Mouse (Mus musculus) forebrain, embryonic 11.5 days (tissue): ENCODE measurements at regions not wholly inside any gene's neighbourhood (a gene's known extent, or its start where the extent isn't known, plus 50 kb on each side); places are given as distances from the start of the nearest gene placed in this dataset.
A peak's percentile ranks its signal among the peaks of the same experiment; 100 is the strongest.

Experiments used
- ATAC-seq: fragments of 200-750 bp; cut with Nextera tagmentation; replicated peaks from 2 replicates; pipeline ENCODE4 v1.8.0; 2017; ENCODE audit warnings: moderate TSS enrichment; ENCODE audit not compliant: low FRiP score
- DNase-seq: peaks from one replicate; pipeline ENCODE4 v3.0.0-alpha.2; 2017; ENCODE audit warnings: low spot score
- H3K27ac ChIP-seq: fragments of 300-500 bp; sonication (generic); 2 replicates; pipeline ENCODE4 v1.5.1; 2014; ENCODE audit warnings: low read depth, low read length
- H3K27me3 ChIP-seq: fragments of 300-500 bp; sonication (generic); 2 replicates; pipeline ENCODE4 v1.6.1; 2014; ENCODE audit warnings: mild to moderate bottlenecking, low read length, mixed read lengths; ENCODE audit not compliant: control insufficient read depth, insufficient read depth
- H3K36me3 ChIP-seq: fragments of 300-500 bp; sonication (generic); 2 replicates; pipeline ENCODE4 v1.6.1; 2014; ENCODE audit warnings: mild to moderate bottlenecking, low read length, moderate library complexity, mixed read lengths; ENCODE audit not compliant: control insufficient read depth, insufficient read depth
- H3K4me1 ChIP-seq: fragments of 300-500 bp; sonication (generic); replicated peaks from 2 replicates; pipeline ENCODE4 v1.6.1; 2014; ENCODE audit warnings: low read length, mixed read lengths; ENCODE audit not compliant: control insufficient read depth, insufficient read depth
- H3K4me2 ChIP-seq: fragments of 300-500 bp; sonication (generic); 2 replicates; pipeline ENCODE4 v1.6.1; 2014; ENCODE audit warnings: low read depth, mild to moderate bottlenecking, low read length, moderate library complexity, mixed read lengths; ENCODE audit not compliant: severe bottlenecking
- H3K4me3 ChIP-seq: fragments of 300-500 bp; sonication (generic); 2 replicates; pipeline ENCODE4 v1.5.1; 2014; ENCODE audit warnings: low read depth, low read length
- H3K9ac ChIP-seq: fragments of 300-500 bp; sonication (generic); 2 replicates; pipeline ENCODE4 v1.6.1; 2014; ENCODE audit warnings: low read length
- H3K9me3 ChIP-seq: fragments of 300-500 bp; sonication (generic); 2 replicates; pipeline ENCODE4 v1.6.1; 2016; ENCODE audit warnings: low read length, mixed read lengths; ENCODE audit not compliant: control insufficient read depth
- WGBS: fragments of 180-500 bp; shearing (Covaris S2); extraction: QIAGEN DNeasy Blood & Tissue Kit; methylation state at CpG from one replicate; pipeline ENCODE4 v1.1.7; 2014; 5-methylcytosine and 5-hydroxymethylcytosine counted together

DNA sequence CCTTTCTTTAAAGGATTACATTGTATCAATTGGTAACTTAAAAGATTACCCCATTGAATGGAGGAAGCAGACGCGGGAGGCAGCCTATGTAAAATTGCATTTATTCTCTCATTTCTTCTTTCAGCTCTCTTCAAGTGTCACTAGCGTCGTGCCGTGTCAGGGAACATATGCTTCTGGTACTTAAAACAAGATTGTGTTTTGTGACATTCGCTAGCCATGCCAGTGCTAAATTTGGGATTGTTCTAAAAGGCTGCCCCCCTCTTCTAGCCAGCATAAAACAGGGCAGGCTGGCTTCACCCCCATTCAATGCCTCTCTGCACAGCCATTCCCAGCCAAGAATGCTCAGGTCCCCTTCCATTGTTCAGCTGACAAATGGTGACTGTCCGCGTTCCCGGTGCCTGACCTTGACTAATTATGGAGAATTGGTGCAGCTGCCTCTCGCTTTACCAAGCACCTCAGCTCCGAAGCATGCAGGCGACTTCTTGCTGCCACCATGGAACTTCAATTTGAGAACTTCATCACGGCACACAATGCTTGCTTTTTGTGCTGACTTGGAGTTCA lies 316.8 kb upstream of the Adamts16 start:
- Histone ChIP-seq H3K27me3 (peaks cover 44% of the 10 kb centered on the region), H3K27ac (no peak overlapping the region), H3K9me3 (no peaks in the 10 kb centered on the region), H3K4me1 (peaks cover 2% of the 10 kb centered on the region; the same call in 1 of the 2 replicates), H3K4me2 (peak overlapping the region; percentile 37), H3K4me3 (no peak overlapping the region), H3K36me3 (no peaks in the 10 kb centered on the region), H3K9ac (no peak overlapping the region)
- peak; percentile 66 for DNase-seq
- WGBS = 12% methylated on average over 13 of the region's 13 CpGs
- peak; percentile 88 for ATAC-seq

DNA sequence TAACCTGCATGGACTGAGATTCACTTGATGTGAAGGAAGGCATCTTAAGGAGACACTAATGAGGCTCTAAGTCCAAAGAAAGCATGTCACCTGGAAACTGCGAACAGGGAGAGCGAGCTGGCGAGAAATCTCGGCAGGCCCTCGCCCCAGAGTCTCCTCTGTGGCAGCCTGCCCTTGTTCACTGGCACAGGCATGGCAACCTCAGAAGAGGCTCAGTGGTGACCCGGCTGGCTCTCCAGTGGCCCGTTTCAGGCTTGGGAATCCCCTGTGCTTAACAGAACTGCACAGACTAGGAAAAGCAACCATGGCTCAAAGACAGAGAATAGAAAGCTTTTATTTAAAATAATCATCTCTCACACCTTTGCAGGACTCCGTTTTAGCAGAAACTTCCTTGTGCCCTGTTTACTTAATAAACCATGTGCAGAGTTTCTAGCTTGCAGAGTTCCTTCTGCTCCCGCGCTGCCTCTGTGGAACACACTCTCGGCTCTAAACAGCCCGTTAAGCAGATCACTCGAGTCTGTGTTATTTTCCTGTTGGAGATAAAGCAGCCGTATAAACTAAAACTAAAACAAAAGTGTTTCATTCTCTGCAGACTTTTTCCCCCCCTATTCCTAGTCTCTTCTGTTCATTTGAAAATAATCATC lies 316.2 kb upstream of the Adamts16 start:
- peaks cover 2% of the 10 kb centered on the region; the same call in 1 of the 2 replicates for H3K4me1 ChIP-seq
- H3K27ac ChIP-seq = no peak overlapping the region
- no peak for ATAC-seq
- DNase-seq = no peak
- 42% methylated on average over 14 of the region's 14 CpGs for WGBS
- H3K9ac ChIP-seq = no peak overlapping the region
- no peaks in the 10 kb centered on the region for H3K9me3 ChIP-seq
- peak overlapping the region; percentile 37; the same call in 1 of the 2 replicates for H3K4me2 ChIP-seq
- peaks cover 39% of the 10 kb centered on the region for H3K27me3 ChIP-seq
- no peaks in the 10 kb centered on the region for H3K36me3 ChIP-seq
- H3K4me3 ChIP-seq = no peak overlapping the region

DNA sequence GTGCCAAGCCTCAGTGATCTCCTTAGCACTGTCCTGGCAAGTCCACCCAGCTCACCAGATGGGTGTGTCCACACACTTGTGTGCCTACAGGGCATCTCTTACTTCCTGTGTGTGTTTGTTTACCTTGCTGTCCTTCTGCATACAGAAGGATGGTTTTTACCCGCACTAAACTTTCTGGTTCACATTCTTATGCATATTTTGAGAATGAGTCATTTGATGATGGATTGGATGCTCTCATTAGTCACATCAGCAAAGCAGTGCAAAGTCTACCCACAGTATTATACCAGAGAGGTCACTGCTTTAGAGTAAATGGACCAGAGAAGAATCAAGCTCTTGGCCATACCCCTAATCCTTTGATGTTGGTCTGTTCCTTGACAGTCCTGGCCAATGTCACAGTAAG lies 308.5 kb upstream of the Adamts16 start:
- Histone ChIP-seq H3K27ac (no peak overlapping the region), H3K9me3 (no peaks in the 10 kb centered on the region), H3K4me2 (no peak overlapping the region), H3K9ac (no peak overlapping the region), H3K27me3 (peaks cover 31% of the 10 kb centered on the region), H3K36me3 (no peaks in the 10 kb centered on the region), H3K4me3 (no peak overlapping the region), H3K4me1 (peaks cover 5% of the 10 kb centered on the region; the same call in 1 of the 2 replicates)
- DNase-seq (no peak), ATAC-seq (no peak)
- WGBS = 50% methylated on average over 1 of the region's 1 CpGs

DNA sequence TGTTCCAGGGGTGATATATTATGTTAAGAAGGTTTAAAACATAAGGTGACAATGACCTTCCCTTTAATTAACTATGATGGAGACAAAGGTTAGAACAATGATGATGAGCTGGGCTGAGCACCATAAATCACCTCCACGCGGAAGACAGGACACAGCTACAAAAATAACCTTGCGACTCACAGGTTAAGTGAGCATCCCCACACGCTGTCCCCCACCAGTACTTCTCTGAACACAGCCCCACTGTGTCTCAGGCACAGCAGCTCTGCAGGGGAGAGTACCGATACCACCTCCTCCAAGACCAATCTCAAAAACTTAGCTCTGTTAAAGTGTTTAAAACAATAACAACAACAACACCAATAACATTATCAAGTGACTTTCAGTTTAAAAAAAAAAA lies 307.7 kb upstream of the Adamts16 start:
- H3K9me3 ChIP-seq = no peaks in the 10 kb centered on the region
- peaks cover 5% of the 10 kb centered on the region; the same call in 1 of the 2 replicates for H3K4me1 ChIP-seq
- no peak overlapping the region for H3K9ac ChIP-seq
- no peak overlapping the region for H3K4me3 ChIP-seq
- WGBS = 21% methylated on average over 5 of the region's 5 CpGs
- ATAC-seq (peak; percentile 49), DNase-seq (no peak)
- no peak overlapping the region for H3K27ac ChIP-seq
- H3K36me3 ChIP-seq = no peaks in the 10 kb centered on the region
- H3K4me2 ChIP-seq = no peak overlapping the region
- H3K27me3 ChIP-seq = peaks cover 35% of the 10 kb centered on the region

DNA sequence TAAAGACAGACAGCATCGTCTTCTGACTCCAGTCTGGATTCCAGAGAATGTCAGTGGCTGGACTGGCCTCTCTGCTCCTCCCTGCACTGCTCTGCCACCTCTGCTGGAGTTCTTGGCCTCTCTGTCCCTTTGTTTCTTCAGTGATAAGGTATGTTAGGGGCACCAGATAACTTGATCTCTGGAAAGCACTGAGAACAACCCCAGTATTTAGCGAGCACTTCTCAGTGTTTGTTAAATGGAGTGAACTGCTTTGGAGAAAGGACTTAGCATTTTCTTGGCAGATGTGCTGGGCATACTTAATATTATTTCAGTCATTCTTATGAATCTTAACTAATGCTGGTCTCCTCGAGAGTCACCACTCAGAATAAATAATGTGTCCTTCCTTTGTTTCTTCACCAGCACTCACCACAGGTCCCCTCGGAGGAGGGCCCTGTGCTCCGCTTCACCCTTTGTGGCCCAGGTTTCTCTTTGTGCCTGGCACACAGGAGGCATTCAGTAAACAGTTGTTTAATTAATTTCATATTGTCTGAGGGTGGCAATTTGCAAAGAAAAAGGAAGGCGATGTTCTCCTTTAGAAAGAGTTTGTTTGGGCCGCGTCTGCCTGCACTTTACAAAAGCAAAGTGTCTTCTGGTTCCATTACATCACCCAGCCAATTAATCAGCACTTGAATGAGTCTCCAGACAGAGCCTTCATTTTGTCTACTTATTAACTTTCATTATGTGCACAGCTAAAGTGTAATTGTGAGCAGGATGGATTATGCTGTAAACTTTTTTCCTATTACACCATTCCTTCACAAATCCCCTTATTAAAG lies 307.1 kb upstream of the Adamts16 start:
- no peak overlapping the region for H3K27ac ChIP-seq
- H3K27me3 ChIP-seq = peaks cover 35% of the 10 kb centered on the region
- peak; percentile 68 for DNase-seq

DNA sequence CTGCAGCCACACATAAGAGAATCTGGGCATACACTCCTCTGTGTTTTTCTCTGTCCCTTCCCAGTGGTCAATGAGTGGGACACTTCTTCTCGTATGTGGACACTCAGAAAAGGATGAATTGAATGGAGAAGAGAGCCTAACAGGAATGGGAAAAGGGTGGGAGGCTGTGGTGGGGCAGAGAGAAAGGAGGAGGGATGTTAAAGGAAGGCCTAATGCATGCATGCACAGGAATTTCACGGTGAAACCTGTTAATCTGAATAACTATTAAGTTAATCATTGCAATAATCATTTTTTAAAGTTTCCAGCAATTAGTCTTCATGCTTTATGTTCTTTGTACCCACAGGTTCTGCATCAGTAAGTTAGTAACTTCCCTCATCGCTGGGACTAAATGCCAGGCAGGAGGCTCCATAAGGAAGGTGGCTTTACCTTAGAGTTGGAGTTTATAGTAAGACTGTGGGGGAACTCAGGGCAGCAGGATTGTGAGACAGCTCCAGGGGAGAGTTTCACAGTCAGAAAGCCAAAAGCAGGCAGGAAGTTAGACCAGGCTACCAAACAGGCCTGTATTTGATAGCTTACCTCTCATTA lies 305.3 kb upstream of the Adamts16 start:
- ATAC-seq = no peak
- no peak for DNase-seq

More for the DNA sequence above, 307.1 kb upstream of the Adamts16 start:
- H3K4me3 ChIP-seq = no peak overlapping the region
- WGBS = 12% methylated on average over 8 of the region's 8 CpGs
- H3K9ac ChIP-seq = no peak overlapping the region
- no peaks in the 10 kb centered on the region for H3K36me3 ChIP-seq
- H3K9me3 ChIP-seq = no peaks in the 10 kb centered on the region
- peaks cover 5% of the 10 kb centered on the region; the same call in 1 of the 2 replicates for H3K4me1 ChIP-seq
- ATAC-seq = peak; percentile 88
- no peak overlapping the region for H3K4me2 ChIP-seq

DNA sequence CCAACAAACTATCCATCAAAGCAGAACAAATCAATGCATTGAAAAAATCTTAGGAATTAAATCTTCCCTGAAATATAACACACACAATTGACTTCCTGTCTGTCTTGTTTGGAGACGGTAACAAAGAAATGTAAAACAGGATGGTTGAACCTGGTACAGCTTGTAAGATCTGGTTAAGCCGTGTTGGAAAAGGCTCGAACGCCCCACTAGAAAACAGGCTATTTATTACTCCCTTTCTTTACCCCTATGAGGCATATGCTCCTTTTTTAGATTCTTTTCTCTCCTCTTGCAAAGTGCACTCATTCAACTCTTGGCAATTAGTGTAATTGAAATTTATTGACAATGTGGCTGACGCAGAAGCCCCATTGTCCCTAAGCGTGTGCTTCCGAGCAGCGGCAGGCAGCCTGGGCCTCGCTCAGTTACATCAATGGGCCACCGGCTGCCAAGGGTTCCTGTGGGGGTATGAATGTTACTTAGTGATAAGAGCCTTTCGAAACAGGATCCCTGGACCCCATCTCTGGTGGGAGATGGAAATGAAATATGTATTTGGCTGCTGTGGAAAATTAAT lies 297.2 kb upstream of the Adamts16 start:
- Histone ChIP-seq H3K4me2 (no peak overlapping the region), H3K9me3 (no peaks in the 10 kb centered on the region), H3K36me3 (no peaks in the 10 kb centered on the region), H3K9ac (no peak overlapping the region), H3K27ac (no peak overlapping the region), H3K4me1 (peaks cover 5% of the 10 kb centered on the region; the same call in 1 of the 2 replicates), H3K27me3 (peaks cover 26% of the 10 kb centered on the region), H3K4me3 (no peak overlapping the region)
- DNase-seq = peak; percentile 62
- peak; percentile 74 for ATAC-seq
- 19% methylated on average over 11 of the region's 11 CpGs for WGBS

More for the DNA sequence above, 305.3 kb upstream of the Adamts16 start:
- Histone ChIP-seq H3K9me3 (no peaks in the 10 kb centered on the region), H3K27me3 (peaks cover 31% of the 10 kb centered on the region), H3K9ac (no peak overlapping the region), H3K4me1 (peaks cover 5% of the 10 kb centered on the region; the same call in 1 of the 2 replicates), H3K36me3 (no peaks in the 10 kb centered on the region), H3K4me3 (no peak overlapping the region), H3K4me2 (no peak overlapping the region), H3K27ac (no peak overlapping the region)
- 82% methylated on average over 3 of the region's 3 CpGs for WGBS

DNA sequence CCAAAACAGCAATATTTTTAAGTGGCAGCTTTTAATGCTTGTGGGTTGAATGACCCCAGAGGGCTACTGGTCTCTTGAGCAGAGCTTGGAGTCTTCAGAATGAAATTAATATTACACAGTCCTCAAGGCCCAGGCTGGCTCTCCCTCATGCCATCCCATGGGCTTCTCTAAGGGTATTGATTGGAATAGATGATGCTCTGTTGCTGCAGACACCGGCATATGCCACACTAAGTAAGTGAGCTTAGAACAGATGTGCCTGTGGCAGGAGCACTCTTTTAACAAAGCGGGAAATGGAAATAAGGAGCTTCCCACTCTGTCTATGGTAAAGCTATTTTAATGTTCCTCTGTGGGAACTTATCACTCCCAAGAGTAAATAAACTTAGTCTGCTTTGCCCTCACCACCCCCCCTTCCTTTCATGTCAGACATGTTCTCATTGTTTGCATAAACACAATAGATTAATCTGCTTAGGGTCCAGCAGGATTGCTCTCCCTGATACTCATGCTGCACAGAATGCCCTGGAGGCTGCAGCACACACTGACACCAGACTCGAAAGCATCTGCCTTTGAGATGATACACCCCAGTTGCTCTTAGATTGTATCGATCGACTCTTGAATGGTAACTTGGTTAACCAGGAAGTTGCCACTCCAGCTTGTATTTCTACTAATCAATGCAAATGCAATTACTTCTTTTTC lies 294.5 kb upstream of the Adamts16 start:
- DNase-seq (no peak), ATAC-seq (no peak)
- H3K9ac ChIP-seq = no peak overlapping the region
- peaks cover 5% of the 10 kb centered on the region; the same call in 1 of the 2 replicates for H3K4me1 ChIP-seq
- WGBS = 58% methylated on average over 5 of the region's 5 CpGs
- no peaks in the 10 kb centered on the region for H3K9me3 ChIP-seq
- no peak overlapping the region for H3K27ac ChIP-seq
- H3K36me3 ChIP-seq = no peaks in the 10 kb centered on the region
- H3K4me2 ChIP-seq = no peak overlapping the region
- no peak overlapping the region for H3K4me3 ChIP-seq
- H3K27me3 ChIP-seq = peaks cover 16% of the 10 kb centered on the region
